Mouse (Mus musculus) heart, embryonic 10.5 days (tissue): Measurements from ENCODE around the gene Fam133b. TPM values are rescaled to one million over a fixed set of nuclear protein-coding genes. Genes with fewer than 3 reads are reported as not detected.
A peak's percentile ranks its signal among the peaks of the same experiment; 100 is the strongest.
"Not testable (repeated sequence)": the region's sequence is repeated elsewhere in the genome, so short reads cannot be mapped to it uniquely, and the experiment has no call there.

ENCODE experiments used
- DNase-seq: peaks from one replicate; pipeline ENCODE4 v3.0.0-alpha.2; 2017; ENCODE audit warnings: low spot score
- H3K27ac ChIP-seq: fragments of 300-500 bp; sonication (generic); 2 replicates; pipeline ENCODE4 v1.5.1; 2016; ENCODE audit warnings: mild to moderate bottlenecking
- H3K27me3 ChIP-seq: fragments of 300-500 bp; sonication (generic); 2 replicates; pipeline ENCODE4 v1.6.1; 2016; ENCODE audit warnings: mild to moderate bottlenecking; ENCODE audit not compliant: poor library complexity, insufficient read depth, severe bottlenecking
- H3K36me3 ChIP-seq: fragments of 300-500 bp; sonication (generic); 2 replicates; pipeline ENCODE4 v1.6.1; 2016; ENCODE audit warnings: mild to moderate bottlenecking, moderate library complexity
- H3K4me1 ChIP-seq: fragments of 300-500 bp; sonication (generic); 2 replicates; pipeline ENCODE4 v1.6.1; 2016; ENCODE audit warnings: mild to moderate bottlenecking
- H3K4me3 ChIP-seq: fragments of 300-500 bp; sonication (generic); 2 replicates; pipeline ENCODE4 v1.5.1; 2016; ENCODE audit warnings: mild to moderate bottlenecking, moderate library complexity
- H3K9me3 ChIP-seq: fragments of 300-500 bp; sonication (generic); 2 replicates; pipeline ENCODE4 v1.6.1; 2016; ENCODE audit warnings: mild to moderate bottlenecking, moderate library complexity
- WGBS: fragments of 180-500 bp; shearing (Covaris S2); methylation state at CpG from one replicate; pipeline ENCODE4 v1.1.7; 2016; 5-methylcytosine and 5-hydroxymethylcytosine counted together
- polyA plus RNA-seq: library from polyadenylated mRNA; unstranded; fragments of >200 nt; fragmentation: Nextera tagmentation; extraction: Ambion mirVana; gene quantifications from 2 replicates; pipeline ENCODE4 v1.2.1, GENCODE M21; 2016

Gene Fam133b
- polyA plus RNA-seq, 1 experiment from 2014 or later = 19.3 TPM

GRCm38 (mm10) chr5:3529585-3530189, 13.9 kb upstream of the Fam133b start:
- no peak overlapping the region for H3K27ac ChIP-seq
- WGBS = 86% methylated on average over 10 of the region's 10 CpGs
- H3K4me3 ChIP-seq = no peak overlapping the region
- peaks cover 5% of the 10 kb centered on the region; the same call in 1 of the 2 replicates for H3K4me1 ChIP-seq
- H3K9me3 ChIP-seq = no peaks in the 10 kb centered on the region
- H3K27me3 ChIP-seq = no peaks in the 10 kb centered on the region
- no peaks in the 10 kb centered on the region for H3K36me3 ChIP-seq
- no peak for DNase-seq

GRCm38 (mm10) chr5:3532048-3532447, 11.6 kb upstream of the Fam133b start:
- H3K27me3 ChIP-seq, H3K36me3 ChIP-seq, H3K4me3 ChIP-seq, H3K9me3 ChIP-seq, DNase-seq, H3K4me1 ChIP-seq, H3K27ac ChIP-seq: not testable (repeated sequence)

GRCm38 (mm10) chr5:3536592-3537212, 6.9 kb upstream of the Fam133b start:
- Histone ChIP-seq H3K27me3 (no peaks in the 10 kb centered on the region), H3K4me3 (no peak overlapping the region), H3K36me3 (no peaks in the 10 kb centered on the region), H3K9me3 (no peaks in the 10 kb centered on the region), H3K4me1 (no peaks in the 10 kb centered on the region), H3K27ac (no peak overlapping the region)
- DNase-seq = no peak
- 73% methylated on average over 3 of the region's 3 CpGs for WGBS

- Histone ChIP-seq H3K36me3 (no peaks in the 10 kb centered on the region), H3K27me3 (no peaks in the 10 kb centered on the region), H3K4me3 (no peak overlapping the region), H3K4me1 (no peaks in the 10 kb centered on the region), H3K9me3 (no peaks in the 10 kb centered on the region; the same call in 1 of the 2 replicates), H3K27ac (no peak overlapping the region)
- DNase-seq = no peak
- 67% methylated on average over 11 of the region's 11 CpGs for WGBS
Observed at GRCm38 (mm10) chr5:3538505-3539472, 4.8 kb upstream of the Fam133b start.

GRCm38 (mm10) chr5:3541871-3542270, 1.8 kb upstream of the Fam133b start:
- WGBS = 72% methylated on average over 6 of the region's 6 CpGs
- no peaks in the 10 kb centered on the region; the same call in 1 of the 2 replicates for H3K9me3 ChIP-seq
- H3K27me3 ChIP-seq = no peaks in the 10 kb centered on the region
- no peak overlapping the region for H3K27ac ChIP-seq
- H3K4me3 ChIP-seq = no peak overlapping the region
- no peak for DNase-seq
- H3K4me1 ChIP-seq = peaks cover 11% of the 10 kb centered on the region
- H3K36me3 ChIP-seq = peaks cover 5% of the 10 kb centered on the region

- DNase-seq = no peak
Observed at GRCm38 (mm10) chr5:3544480-3544769, 792 bp downstream of the Fam133b start.

GRCm38 (mm10) chr5:3546226-3546625, 2.6 kb downstream of the Fam133b start:
- Histone ChIP-seq H3K36me3 (peaks cover 10% of the 10 kb centered on the region), H3K4me3 (no peak overlapping the region), H3K27ac (no peak overlapping the region), H3K4me1 (peaks cover 11% of the 10 kb centered on the region), H3K27me3 (no peaks in the 10 kb centered on the region), H3K9me3 (no peaks in the 10 kb centered on the region; the same call in 1 of the 2 replicates)
- 77% methylated on average over 1 of the region's 1 CpGs for WGBS
- DNase-seq = no peak

More at GRCm38 (mm10) chr5:3544480-3544769, 792 bp downstream of the Fam133b start:
- no peaks in the 10 kb centered on the region; the same call in 1 of the 2 replicates for H3K9me3 ChIP-seq
- peaks cover 10% of the 10 kb centered on the region for H3K36me3 ChIP-seq
- H3K4me3 ChIP-seq = peak overlapping the region; percentile 88
- peaks cover 11% of the 10 kb centered on the region for H3K4me1 ChIP-seq
- no peaks in the 10 kb centered on the region for H3K27me3 ChIP-seq
- H3K27ac ChIP-seq = peak overlapping the region; percentile 96; the same call in 1 of the 2 replicates
- WGBS = 13% methylated on average over 7 of the region's 7 CpGs

- Histone ChIP-seq H3K9me3 (no peaks in the 10 kb centered on the region), H3K4me3 (no peak overlapping the region), H3K36me3 (peaks cover 22% of the 10 kb centered on the region), H3K27ac (no peak overlapping the region), H3K27me3 (no peaks in the 10 kb centered on the region), H3K4me1 (no peaks in the 10 kb centered on the region)
- DNase-seq = no peak
- 100% methylated on average over 1 of the region's 1 CpGs for WGBS
Observed at GRCm38 (mm10) chr5:3551481-3551880, 7.8 kb downstream of the Fam133b start.

GRCm38 (mm10) chr5:3554198-3554597, 10.6 kb downstream of the Fam133b start:
- Histone ChIP-seq H3K4me1 (no peaks in the 10 kb centered on the region), H3K27me3 (no peaks in the 10 kb centered on the region), H3K36me3 (peaks cover 39% of the 10 kb centered on the region), H3K9me3 (no peaks in the 10 kb centered on the region), H3K4me3 (no peak overlapping the region), H3K27ac (no peak overlapping the region)
- WGBS = 87% methylated on average over 2 of the region's 2 CpGs
- no peak for DNase-seq

- H3K4me3 ChIP-seq = no peak within 1 kb of the TSS
- WGBS = 94% methylated on average over 4 of the region's 4 CpGs
- peaks cover 7% of the 10 kb centered on the region; the same call in 1 of the 2 replicates for H3K9me3 ChIP-seq
- no peak for DNase-seq
- H3K27me3 ChIP-seq = no peaks in the 10 kb centered on the region
- H3K4me1 ChIP-seq = no peaks in the 10 kb centered on the region
- H3K27ac ChIP-seq = no peak within 1 kb of the TSS
- peaks cover 99% of the 10 kb centered on the region for H3K36me3 ChIP-seq
Observed at GRCm38 (mm10) chr5:3571266-3571665, 27.6 kb downstream of the Fam133b start, which contains the start of gene 1700109H08Rik. 1700109H08Rik (plus strand) TSS chr5:3571566.

GRCm38 (mm10) chr5:3574825-3575224, 31.2 kb downstream of the Fam133b start:
- no peak for DNase-seq
- H3K4me3 ChIP-seq = no peak overlapping the region
- no peaks in the 10 kb centered on the region for H3K4me1 ChIP-seq
- peaks cover 99% of the 10 kb centered on the region for H3K36me3 ChIP-seq
- no peaks in the 10 kb centered on the region for H3K27me3 ChIP-seq
- no peak overlapping the region for H3K27ac ChIP-seq
- H3K9me3 ChIP-seq = peaks cover 7% of the 10 kb centered on the region; the same call in 1 of the 2 replicates
- 91% methylated on average over 2 of the region's 2 CpGs for WGBS

- Histone ChIP-seq H3K9me3 (peaks cover 7% of the 10 kb centered on the region; the same call in 1 of the 2 replicates), H3K27me3 (no peaks in the 10 kb centered on the region), H3K4me1 (no peaks in the 10 kb centered on the region), H3K4me3 (no peak overlapping the region), H3K36me3 (peaks cover 95% of the 10 kb centered on the region), H3K27ac (no peak overlapping the region)
- 98% methylated on average over 2 of the region's 2 CpGs for WGBS
- DNase-seq = no peak
Observed at GRCm38 (mm10) chr5:3577939-3578338, 34.3 kb downstream of the Fam133b start.

GRCm38 (mm10) chr5:3579066-3579465, 35.4 kb downstream of the Fam133b start:
- Histone ChIP-seq H3K4me3 (no peak overlapping the region), H3K36me3 (peaks cover 94% of the 10 kb centered on the region), H3K27ac (no peak overlapping the region), H3K4me1 (no peaks in the 10 kb centered on the region), H3K9me3 (peaks cover 7% of the 10 kb centered on the region; the same call in 1 of the 2 replicates), H3K27me3 (no peaks in the 10 kb centered on the region)
- WGBS = 91% methylated on average over 7 of the region's 7 CpGs
- no peak for DNase-seq
